Mouse (Mus musculus) embryonic facial prominence, embryonic 15.5 days (tissue): ENCODE data around the gene Hapln1. TPM values are rescaled to one million over a fixed set of nuclear protein-coding genes. Genes with fewer than 3 reads are reported as not detected.
A peak's percentile ranks its signal among the peaks of the same experiment; 100 is the strongest.

ENCODE experiments used
- ATAC-seq: fragments of 200-750 bp; cut with Nextera tagmentation; 2 replicates; pipeline ENCODE4 v1.8.0; 2017; ENCODE audit warnings: low read depth, moderate TSS enrichment; ENCODE audit not compliant: insufficient number of reproducible peaks, low FRiP score, low TSS enrichment
- H3K27ac ChIP-seq: fragments of 300-500 bp; sonication (generic); replicated peaks from 2 replicates; pipeline ENCODE4 v1.5.1; 2015; ENCODE audit warnings: mild to moderate bottlenecking, inconsistent platforms
- H3K27me3 ChIP-seq: fragments of 300-500 bp; sonication (generic); 2 replicates; pipeline ENCODE4 v1.6.1; 2015; ENCODE audit warnings: inconsistent platforms
- H3K36me3 ChIP-seq: fragments of 300-500 bp; sonication (generic); 2 replicates; pipeline ENCODE4 v1.6.1; 2015; ENCODE audit warnings: mild to moderate bottlenecking, inconsistent platforms
- H3K4me1 ChIP-seq: fragments of 300-500 bp; sonication (generic); 2 replicates; pipeline ENCODE4 v1.6.1; 2015; ENCODE audit warnings: inconsistent platforms
- H3K4me2 ChIP-seq: fragments of 300-500 bp; sonication (generic); replicated peaks from 2 replicates; pipeline ENCODE4 v1.6.1; 2015; ENCODE audit warnings: mild to moderate bottlenecking, inconsistent platforms
- H3K4me3 ChIP-seq: fragments of 300-500 bp; sonication (generic); replicated peaks from 2 replicates; pipeline ENCODE4 v1.5.1; 2015; ENCODE audit warnings: mild to moderate bottlenecking, inconsistent platforms
- H3K9ac ChIP-seq: fragments of 300-500 bp; sonication (generic); 2 replicates; pipeline ENCODE4 v1.6.1; 2015; ENCODE audit warnings: inconsistent platforms
- H3K9me3 ChIP-seq: fragments of 300-500 bp; sonication (generic); replicated peaks from 2 replicates; pipeline ENCODE4 v1.6.1; 2016; ENCODE audit warnings: inconsistent platforms
- WGBS: fragments of 180-500 bp; shearing (Covaris S2); methylation state at CpG from one replicate; pipeline ENCODE4 v1.1.7; 2015; 5-methylcytosine and 5-hydroxymethylcytosine counted together
- polyA plus RNA-seq: library from polyadenylated mRNA; unstranded; fragments of >200 nt; fragmentation: Nextera tagmentation; extraction: Ambion mirVana; gene quantifications from 2 replicates; pipeline ENCODE4 v1.2.1, GENCODE M21; 2015

Gene Hapln1
- 18.7 and 28.4 TPM in 2 replicates for polyA plus RNA-seq

DNA sequence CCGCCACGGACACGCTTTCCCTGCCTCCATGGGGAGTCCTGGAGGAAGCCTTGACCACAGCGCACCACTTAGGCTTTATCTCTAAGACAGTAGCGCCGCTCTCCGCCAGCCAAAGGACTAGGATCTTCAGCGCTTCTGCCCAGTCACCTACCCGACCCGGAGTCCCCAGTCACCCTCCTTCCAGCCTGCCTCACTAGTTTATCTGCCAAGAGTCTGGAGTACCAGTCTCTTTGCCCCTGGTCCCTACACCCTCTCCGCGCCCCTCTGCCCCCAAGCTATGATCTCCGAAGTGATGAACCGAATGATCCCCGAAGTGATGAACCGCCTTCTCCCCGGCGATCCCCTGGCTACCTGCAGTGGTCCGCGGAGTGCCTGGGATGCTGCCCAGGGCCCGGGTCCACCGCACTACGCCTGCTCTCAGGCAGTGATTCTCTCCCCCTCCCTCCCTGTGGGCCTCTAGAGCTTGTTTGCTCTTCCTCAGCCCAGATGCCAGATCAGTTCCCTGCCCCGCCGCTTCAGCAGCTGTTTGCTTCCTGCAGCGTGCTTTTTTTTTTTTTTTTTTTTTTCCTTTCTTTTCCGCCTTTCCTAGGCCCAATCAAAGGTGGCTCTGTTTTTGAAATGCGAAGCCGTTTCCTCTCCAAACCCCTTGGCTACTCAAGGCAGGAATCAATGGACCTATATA is at the start of gene Hapln1:
TSS of gene Hapln1 (plus strand) at position 592 of the 682 bp plus-strand sequence.
- Histone ChIP-seq H3K4me2 (peak within 1 kb of the TSS; percentile 82), H3K4me1 (peaks cover 7% of the 10 kb centered on the region; the same call in 1 of the 2 replicates), H3K9ac (peak within 1 kb of the TSS; percentile 29), H3K27ac (peak within 1 kb of the TSS; percentile 68), H3K36me3 (no peaks in the 10 kb centered on the region), H3K4me3 (peak within 1 kb of the TSS; percentile 52), H3K9me3 (no peaks in the 10 kb centered on the region), H3K27me3 (no peaks in the 10 kb centered on the region)
- ATAC-seq: peak; percentile 66
- WGBS: under 1% methylated on average over 26 of the region's 29 CpGs

DNA sequence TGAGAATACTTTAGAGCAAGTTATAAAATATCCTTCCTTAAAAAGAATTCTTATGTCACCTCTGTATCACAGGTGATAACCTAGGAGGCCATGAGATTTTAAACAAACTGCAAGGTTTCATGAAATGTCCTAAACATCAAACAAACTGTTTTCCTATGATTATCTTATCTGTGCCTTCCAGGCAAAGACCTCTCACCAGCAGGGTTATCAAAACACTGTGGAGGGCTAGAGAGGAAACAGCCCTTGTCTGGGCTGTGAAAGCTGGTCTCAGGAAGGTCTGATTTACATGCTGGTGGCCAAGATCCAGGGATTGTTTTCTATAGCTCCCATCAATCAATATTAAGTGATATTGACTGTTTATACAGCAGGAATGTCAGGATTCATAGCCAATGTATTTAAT is 46.4 kb upstream of the Hapln1 start:
- Histone ChIP-seq H3K27ac (no peak overlapping the region), H3K9me3 (no peaks in the 10 kb centered on the region), H3K4me1 (no peaks in the 10 kb centered on the region), H3K4me3 (no peak overlapping the region), H3K27me3 (no peaks in the 10 kb centered on the region), H3K36me3 (no peaks in the 10 kb centered on the region), H3K9ac (no peak overlapping the region), H3K4me2 (no peak overlapping the region)
- ATAC-seq: no peak

DNA sequence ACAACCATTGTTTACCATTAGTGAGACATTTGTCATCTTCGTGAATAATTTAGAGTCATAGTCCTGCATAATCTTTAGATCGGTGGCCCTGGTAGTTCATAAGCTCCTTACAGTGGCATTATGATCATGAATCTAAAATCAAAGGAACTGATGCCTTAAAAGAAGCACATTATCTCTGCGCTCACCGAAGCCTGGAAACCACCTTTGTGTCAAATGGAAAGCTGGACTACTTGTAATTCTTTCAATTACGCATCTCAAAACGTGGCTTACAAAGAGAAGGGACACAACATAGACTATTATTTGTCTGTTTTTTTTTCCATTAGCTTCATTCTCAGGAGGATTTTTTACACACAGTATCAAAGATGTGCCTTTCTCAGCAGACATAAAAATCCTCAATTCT is 45.9 kb upstream of the Hapln1 start:
- no peaks in the 10 kb centered on the region for H3K9me3 ChIP-seq
- no peaks in the 10 kb centered on the region for H3K4me1 ChIP-seq
- H3K4me3 ChIP-seq: no peak overlapping the region
- no peak overlapping the region for H3K4me2 ChIP-seq
- WGBS: 81% methylated on average over 6 of the region's 6 CpGs
- H3K9ac ChIP-seq: no peak overlapping the region
- H3K27ac ChIP-seq: no peak overlapping the region
- no peaks in the 10 kb centered on the region for H3K36me3 ChIP-seq
- no peak for ATAC-seq
- no peaks in the 10 kb centered on the region for H3K27me3 ChIP-seq

DNA sequence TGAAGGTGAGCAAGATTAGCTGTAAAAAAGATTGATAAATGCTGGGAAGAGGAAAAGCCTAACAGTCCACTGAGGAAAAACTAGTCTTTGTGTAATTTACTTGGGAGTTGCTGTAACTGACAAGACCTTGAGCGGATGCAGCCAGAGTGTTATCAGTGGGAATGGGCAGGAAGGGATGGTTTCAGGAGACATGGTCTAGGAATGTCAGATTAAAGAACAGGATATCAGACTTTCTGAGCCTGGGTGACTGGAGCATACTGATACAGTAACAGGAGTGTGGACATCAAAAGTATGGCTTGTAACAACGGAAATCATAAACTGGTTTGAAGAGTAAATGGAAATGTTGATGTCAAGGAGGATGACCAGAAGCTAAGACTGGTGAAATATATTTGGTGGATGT is 43.0 kb upstream of the Hapln1 start:
- Histone ChIP-seq H3K27me3 (no peaks in the 10 kb centered on the region), H3K4me1 (no peaks in the 10 kb centered on the region), H3K9ac (no peak overlapping the region), H3K9me3 (no peaks in the 10 kb centered on the region), H3K36me3 (no peaks in the 10 kb centered on the region), H3K4me2 (no peak overlapping the region), H3K4me3 (no peak overlapping the region), H3K27ac (no peak overlapping the region)
- 77% methylated on average over 2 of the region's 2 CpGs for WGBS
- ATAC-seq: no peak

DNA sequence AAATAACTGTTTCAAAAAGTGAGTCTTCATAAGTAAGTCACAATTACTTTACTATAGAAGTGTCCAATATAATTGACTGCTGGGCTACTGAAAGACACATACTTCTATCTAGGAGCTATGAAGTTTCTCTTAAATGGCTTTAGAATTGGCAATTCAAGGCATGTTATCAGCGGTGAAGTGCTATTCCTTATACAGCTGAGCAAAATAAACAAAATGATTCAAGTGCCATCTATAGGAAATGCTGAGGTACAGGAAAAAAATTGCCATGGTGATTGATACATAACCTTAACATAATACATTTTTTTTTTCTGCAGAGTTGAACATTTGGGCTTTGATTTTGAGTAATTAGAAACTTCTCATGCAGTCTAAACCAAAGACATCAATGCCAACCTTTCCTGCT is 40.2 kb upstream of the Hapln1 start:
- 68% methylated on average over 1 of the region's 1 CpGs for WGBS
- H3K9me3 ChIP-seq: no peaks in the 10 kb centered on the region
- H3K4me3 ChIP-seq: no peak overlapping the region
- H3K36me3 ChIP-seq: no peaks in the 10 kb centered on the region
- no peak overlapping the region for H3K9ac ChIP-seq
- H3K4me2 ChIP-seq: no peak overlapping the region
- H3K4me1 ChIP-seq: no peaks in the 10 kb centered on the region
- no peaks in the 10 kb centered on the region for H3K27me3 ChIP-seq
- no peak overlapping the region for H3K27ac ChIP-seq
- no peak for ATAC-seq

DNA sequence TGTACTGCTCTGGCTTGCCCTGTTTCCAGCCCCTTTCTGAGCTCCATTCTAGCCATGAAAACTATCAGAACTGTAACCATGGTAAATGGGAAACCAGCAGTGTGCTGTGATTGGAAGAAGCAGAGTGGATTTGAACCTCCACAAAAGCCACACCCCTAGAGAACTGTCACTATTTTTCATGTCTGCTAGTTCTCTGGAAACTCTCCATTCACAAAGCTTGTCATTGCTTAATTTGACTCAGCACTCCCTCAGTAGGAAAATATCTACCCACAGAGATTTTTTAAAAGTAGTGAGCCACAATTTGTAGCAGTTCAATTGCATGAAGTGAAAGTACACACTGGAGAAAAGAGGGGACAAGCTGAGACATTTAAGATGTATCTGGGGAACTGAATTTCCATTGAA is 18.1 kb upstream of the Hapln1 start:
- no peak overlapping the region for H3K4me2 ChIP-seq
- H3K4me3 ChIP-seq: no peak overlapping the region
- no peaks in the 10 kb centered on the region for H3K36me3 ChIP-seq
- 0 out of 2 replicates have a peak overlapping the region, but pooled peaks have one; percentile 6 for H3K27ac ChIP-seq
- H3K4me1 ChIP-seq: no peaks in the 10 kb centered on the region
- H3K9me3 ChIP-seq: no peaks in the 10 kb centered on the region
- no peak overlapping the region for H3K9ac ChIP-seq
- H3K27me3 ChIP-seq: no peaks in the 10 kb centered on the region
- 0 out of 2 replicates have a peak, but pooled peaks have one; percentile 19 for ATAC-seq

DNA sequence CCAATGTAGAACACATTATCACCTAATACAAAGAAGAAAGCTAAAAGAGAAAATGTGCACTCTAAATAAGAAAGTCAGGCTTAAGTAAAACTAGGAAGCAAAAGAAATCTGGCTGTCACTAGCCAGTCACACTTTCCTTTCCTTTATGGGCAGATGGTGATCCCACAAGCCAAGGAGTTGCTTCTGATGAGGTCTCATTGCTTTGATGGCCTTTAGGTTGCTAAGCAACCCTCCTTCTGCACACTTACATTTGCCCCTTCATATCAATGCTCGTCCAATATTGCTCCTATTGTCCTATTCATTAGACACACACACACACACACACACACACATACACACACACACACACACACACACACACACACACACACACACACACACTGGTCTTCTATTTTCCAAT is 10.9 kb upstream of the Hapln1 start:
- Histone ChIP-seq H3K36me3 (no peaks in the 10 kb centered on the region), H3K4me1 (no peaks in the 10 kb centered on the region), H3K9me3 (no peaks in the 10 kb centered on the region), H3K4me3 (no peak overlapping the region), H3K27me3 (no peaks in the 10 kb centered on the region), H3K27ac (no peak overlapping the region), H3K9ac (no peak overlapping the region), H3K4me2 (no peak overlapping the region)
- ATAC-seq: no peak
- 65% methylated on average over 1 of the region's 1 CpGs for WGBS

DNA sequence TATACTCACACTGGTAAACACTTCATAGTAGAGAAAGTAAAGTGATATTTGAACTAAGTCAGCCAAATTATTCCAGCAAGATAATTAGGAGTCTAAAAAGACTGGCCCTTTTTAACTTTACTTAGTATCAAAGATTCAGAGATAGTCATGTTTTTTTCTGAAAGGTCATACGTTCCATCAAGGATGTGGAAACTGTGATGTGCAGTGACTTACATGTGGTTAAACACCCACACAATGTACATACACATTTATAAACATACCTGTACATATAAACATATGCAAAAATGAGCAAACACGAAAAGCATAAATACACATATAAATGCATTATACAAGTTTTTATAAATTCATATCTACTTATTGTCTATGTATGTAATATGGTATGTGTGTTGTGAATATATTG is 9.2 kb upstream of the Hapln1 start:
- Histone ChIP-seq H3K27me3 (no peaks in the 10 kb centered on the region), H3K27ac (no peak overlapping the region), H3K9me3 (no peaks in the 10 kb centered on the region), H3K4me2 (no peak overlapping the region), H3K9ac (no peak overlapping the region), H3K36me3 (no peaks in the 10 kb centered on the region), H3K4me1 (no peaks in the 10 kb centered on the region), H3K4me3 (no peak overlapping the region)
- ATAC-seq: no peak
- WGBS: 81% methylated on average over 2 of the region's 2 CpGs

DNA sequence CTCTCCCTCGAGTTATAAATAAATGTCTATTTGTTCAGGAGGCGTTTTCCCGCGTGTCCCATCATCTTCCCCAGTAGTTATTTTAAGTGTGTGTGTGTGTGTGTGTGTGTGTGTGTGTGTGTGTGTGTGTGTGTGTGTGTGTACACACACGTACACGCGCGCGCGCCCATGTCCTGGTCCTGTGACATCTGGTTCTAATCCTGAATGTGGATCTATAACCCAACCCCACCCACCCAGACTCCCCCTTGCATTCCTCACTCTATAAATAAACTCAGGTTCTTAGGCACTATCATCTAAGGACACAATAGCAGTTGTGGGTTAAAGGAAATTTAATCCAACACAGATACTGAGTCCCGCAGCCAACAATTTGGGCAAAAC is 280 bp downstream of the Hapln1 start:
- H3K27me3 ChIP-seq: no peaks in the 10 kb centered on the region
- H3K4me3 ChIP-seq: peak overlapping the region; percentile 52
- no peaks in the 10 kb centered on the region for H3K36me3 ChIP-seq
- H3K9me3 ChIP-seq: no peaks in the 10 kb centered on the region
- peak; percentile 21; the same call in 1 of the 2 replicates for ATAC-seq
- peak overlapping the region; percentile 68 for H3K27ac ChIP-seq
- peaks cover 7% of the 10 kb centered on the region; the same call in 1 of the 2 replicates for H3K4me1 ChIP-seq
- H3K9ac ChIP-seq: 0 out of 2 replicates have a peak overlapping the region, but pooled peaks have one; percentile 29
- peak overlapping the region; percentile 82 for H3K4me2 ChIP-seq
- 6% methylated on average over 11 of the region's 11 CpGs for WGBS

DNA sequence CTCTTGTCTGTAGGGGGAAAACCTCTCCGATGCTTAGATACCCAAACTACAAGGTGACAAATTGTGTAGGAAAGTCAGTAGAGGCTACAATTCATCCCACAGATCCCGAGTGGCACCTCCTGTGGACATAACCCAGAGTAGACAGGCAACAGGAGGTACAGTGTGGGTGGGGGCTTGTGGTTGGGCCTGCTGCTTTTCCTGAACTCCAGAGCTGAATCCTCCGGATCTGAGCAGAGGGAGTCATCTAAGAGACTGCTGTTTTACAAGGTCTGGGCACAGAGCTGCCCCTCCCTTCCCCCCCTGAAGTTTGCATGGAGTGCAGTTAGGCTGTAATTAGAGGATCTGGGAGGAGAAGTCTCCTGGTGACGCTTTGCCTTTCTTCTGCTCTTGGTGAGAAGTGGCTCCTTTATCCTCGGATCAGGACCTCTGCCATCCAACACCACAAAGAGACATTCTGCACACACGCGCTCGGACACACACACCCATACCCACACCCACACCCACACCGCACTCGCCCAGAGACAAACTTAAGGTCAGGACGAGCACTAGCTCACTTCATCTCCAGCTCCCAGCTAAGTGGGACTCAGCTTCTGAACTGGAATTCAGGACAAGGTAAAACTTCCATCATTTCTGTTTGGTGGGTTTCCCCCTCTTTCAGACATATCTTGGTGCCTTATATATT is 846 bp downstream of the Hapln1 start:
- Histone ChIP-seq H3K27ac (peak overlapping the region; percentile 52; the same call in 1 of the 2 replicates), H3K9ac (no peak overlapping the region), H3K4me3 (peak overlapping the region; percentile 52), H3K4me1 (peaks cover 7% of the 10 kb centered on the region; the same call in 1 of the 2 replicates), H3K9me3 (no peaks in the 10 kb centered on the region), H3K36me3 (no peaks in the 10 kb centered on the region), H3K4me2 (peak overlapping the region; percentile 82), H3K27me3 (no peaks in the 10 kb centered on the region)
- 17% methylated on average over 11 of the region's 11 CpGs for WGBS
- ATAC-seq: peak; percentile 76

DNA sequence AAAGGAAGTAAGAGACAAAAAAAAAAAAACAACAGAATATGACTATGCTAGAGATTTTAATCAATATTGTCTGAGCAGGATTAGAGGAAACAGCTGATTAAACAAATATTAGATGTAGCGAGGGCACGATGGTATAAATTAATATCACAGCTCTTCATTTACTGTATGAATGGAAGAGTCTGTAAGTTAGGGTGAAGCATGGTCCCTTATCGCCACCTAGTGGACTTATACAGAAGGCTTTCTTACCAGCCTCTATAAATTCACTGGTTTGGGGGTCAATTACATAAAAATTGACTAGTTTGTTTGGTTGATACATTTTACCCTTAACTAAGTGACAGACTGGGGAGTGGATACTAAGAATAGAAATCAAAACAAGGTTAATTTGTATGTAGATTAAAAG is 3.4 kb downstream of the Hapln1 start:
- Histone ChIP-seq H3K9ac (no peak overlapping the region), H3K9me3 (no peaks in the 10 kb centered on the region), H3K27ac (no peak overlapping the region), H3K4me1 (peaks cover 7% of the 10 kb centered on the region; the same call in 1 of the 2 replicates), H3K27me3 (no peaks in the 10 kb centered on the region), H3K4me2 (no peak overlapping the region), H3K4me3 (no peak overlapping the region), H3K36me3 (no peaks in the 10 kb centered on the region)
- whole genome bisulfite sequencing: 4% methylated on average over 3 of the region's 3 CpGs
- no peak for ATAC-seq
